Mouse (Mus musculus) adrenal gland, adult (tissue): ENCODE measurements at regions not wholly inside any gene's neighbourhood (a gene's known extent, or its start where the extent isn't known, plus 50 kb on each side); places are given as distances from the start of the nearest gene placed in this dataset.

Source experiments
- DNase-seq, 2 experiments: peaks; one replicate each; pipeline ENCODE4 v3.0.0; 2022 to 2023; ENCODE audit warnings: low spot score in 1 of 2; ENCODE audit not compliant: inconsistent age in 2 of 2

- no peak for DNase-seq
Measured at GRCm38 (mm10) chr4:9218380-9218779, 979.5 kb upstream of the Car8 start.

- no peak for DNase-seq
Measured at GRCm38 (mm10) chr4:9208606-9209005, 969.8 kb upstream of the Car8 start.

GRCm38 (mm10) chr4:9200012-9200411, 961.2 kb upstream of the Car8 start:
- no peak for DNase-seq

- no peak for DNase-seq
Measured at GRCm38 (mm10) chr4:9196435-9196834, 957.6 kb upstream of the Car8 start.

GRCm38 (mm10) chr4:9193121-9193520, 954.3 kb upstream of the Car8 start:
- DNase-seq: no peak

- no peak for DNase-seq
Measured at GRCm38 (mm10) chr4:9185156-9185875, 946.5 kb upstream of the Car8 start.

- peak; percentile 9 to 64 for DNase-seq
Measured at GRCm38 (mm10) chr4:9184451-9185121, 945.7 kb upstream of the Car8 start.

GRCm38 (mm10) chr4:9174365-9174764, 935.5 kb upstream of the Car8 start:
- no peak for DNase-seq

GRCm38 (mm10) chr4:9162374-9162773, 923.5 kb upstream of the Car8 start:
- no peak for DNase-seq

- DNase-seq: no peak
Measured at GRCm38 (mm10) chr4:9161814-9162133, 922.9 kb upstream of the Car8 start.

- DNase-seq: no peak
Measured at GRCm38 (mm10) chr4:9161068-9161813, 922.4 kb upstream of the Car8 start.

GRCm38 (mm10) chr4:9147732-9148131, 908.9 kb upstream of the Car8 start:
- DNase-seq: peak in 1 of 2 experiments; percentile 14

GRCm38 (mm10) chr4:9144226-9145215, 905.7 kb upstream of the Car8 start:
- no peak for DNase-seq

- no peak for DNase-seq
Measured at GRCm38 (mm10) chr4:9143087-9143486, 904.2 kb upstream of the Car8 start.

GRCm38 (mm10) chr4:9141946-9142683, 903.3 kb upstream of the Car8 start:
- DNase-seq: no peak

GRCm38 (mm10) chr4:9140691-9141090, 901.9 kb upstream of the Car8 start:
- DNase-seq: peak in 1 of 2 experiments; percentile 69

GRCm38 (mm10) chr4:9136657-9137056, 897.8 kb upstream of the Car8 start:
- no peak for DNase-seq

GRCm38 (mm10) chr4:9136188-9136569, 897.3 kb upstream of the Car8 start:
- peak in 1 of 2 experiments; percentile 46 for DNase-seq

- peak; percentile 91 to 97 for DNase-seq
Measured at GRCm38 (mm10) chr4:9135481-9136187, 896.8 kb upstream of the Car8 start.

GRCm38 (mm10) chr4:9133695-9134094, 894.9 kb upstream of the Car8 start:
- no peak for DNase-seq
